Mouse (Mus musculus): ENCODE data around the gene Mrpl4. TPM values are rescaled to one million over a fixed set of nuclear protein-coding genes. Genes with fewer than 3 reads are reported as not detected.
"Not testable (repeated sequence)": the region's sequence is repeated elsewhere in the genome, so short reads cannot be mapped to it uniquely, and the experiment has no call there.

Gene Mrpl4
- total RNA-seq, 4 experiments from 2014 or later, result 60.1 to 65.7 (median 61.0) TPM

DNA sequence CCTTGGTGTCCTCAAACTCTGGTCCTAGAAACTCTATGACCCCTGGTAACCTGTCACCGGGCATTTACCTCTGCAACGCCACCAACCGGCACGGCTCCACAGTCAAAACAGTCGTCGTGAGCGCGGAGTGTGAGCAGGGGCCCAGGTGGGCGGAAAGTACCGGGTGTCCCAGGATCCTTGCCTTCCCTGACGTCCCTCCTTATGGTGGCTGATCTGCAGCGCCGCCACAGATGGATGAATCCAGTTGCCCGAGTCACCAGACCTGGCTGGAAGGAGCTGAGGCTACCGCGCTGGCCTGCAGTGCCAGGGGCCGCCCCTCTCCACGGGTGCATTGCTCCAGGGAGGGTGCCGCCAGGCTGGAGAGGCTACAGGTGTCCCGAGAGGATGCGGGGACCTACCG, 34.1 kb downstream of the Mrpl4 start:
- peak in 1 of 2 experiments; percentile 24 for DNase-seq (ENCODE audit: low spot score in 2 of 2)

- peak in 1 of 2 experiments; percentile 47 for DNase-seq (ENCODE audit: low spot score in 2 of 2)
Measured at GRCm38 (mm10) chr9:21037481-21037891, 34.9 kb downstream of the Mrpl4 start.

DNA sequence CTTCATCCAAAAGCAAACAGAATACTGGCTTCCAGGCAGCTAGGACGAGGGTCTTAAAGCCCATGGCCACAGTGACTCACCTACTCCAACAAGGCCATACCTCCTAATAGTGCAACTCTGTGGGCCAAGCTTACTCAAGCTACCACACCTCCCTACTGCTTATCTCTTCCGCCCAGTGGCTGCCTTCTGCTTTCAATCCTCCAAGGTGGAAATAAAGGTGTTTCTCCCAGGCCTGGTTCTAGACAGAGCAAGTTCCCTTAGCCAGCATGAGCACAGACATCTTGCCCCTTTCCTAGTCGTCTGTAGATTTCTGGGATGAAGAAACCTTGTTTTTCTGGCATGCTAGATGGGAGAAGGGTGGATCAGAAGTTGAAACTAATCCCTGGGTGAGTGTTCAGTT, 37.2 kb downstream of the Mrpl4 start:
- no peak for DNase-seq (ENCODE audit: low spot score in 2 of 2)

GRCm38 (mm10) chr9:21041308-21041707, 38.8 kb downstream of the Mrpl4 start:
- peak; percentile 80 to 86 for DNase-seq (ENCODE audit: low spot score in 2 of 2)

DNA sequence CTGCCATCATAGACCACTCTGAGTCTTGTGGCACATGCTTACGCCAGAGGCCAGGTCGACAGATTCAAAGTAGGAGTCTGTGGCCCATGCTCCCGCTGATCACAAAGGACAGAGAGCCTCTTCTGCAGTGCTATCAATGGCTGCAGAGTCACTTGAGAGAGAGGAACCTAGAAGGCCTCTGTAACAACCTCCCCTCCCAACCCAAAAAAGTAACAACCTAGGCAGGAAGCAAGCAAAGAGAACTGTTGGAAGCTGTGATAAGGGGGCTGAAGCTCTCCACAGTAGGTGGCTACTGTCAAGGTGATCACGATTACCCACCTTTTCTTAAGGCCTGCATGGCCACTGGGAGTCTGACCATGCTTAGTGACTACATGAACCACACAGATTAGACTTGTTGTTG, 41.0 kb downstream of the Mrpl4 start:
- DNase-seq (ENCODE audit: low spot score in 2 of 2), result no peak

GRCm38 (mm10) chr9:21044785-21045184, 42.2 kb downstream of the Mrpl4 start:
- DNase-seq (ENCODE audit: low spot score in 2 of 2), result not testable (repeated sequence)

DNA sequence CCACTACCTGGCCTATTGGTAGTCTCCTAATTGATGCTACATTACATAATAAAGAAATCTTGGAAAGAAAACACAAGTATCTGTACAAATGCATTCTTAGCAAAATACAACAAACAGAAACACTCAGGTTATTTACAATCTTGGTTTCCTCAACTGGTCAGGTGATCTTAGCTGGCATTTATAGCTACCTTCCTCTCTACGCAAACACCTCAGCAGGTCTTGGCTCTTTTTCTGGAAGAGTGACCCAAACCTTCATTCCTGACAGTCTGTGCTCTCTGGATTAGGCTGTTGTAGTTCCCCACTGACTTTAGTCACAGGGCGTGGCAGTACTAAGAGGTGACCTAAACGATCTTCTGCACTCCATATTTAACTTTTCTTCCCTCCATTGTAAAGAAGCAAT, 42.7 kb downstream of the Mrpl4 start:
- no peak for DNase-seq (ENCODE audit: low spot score in 2 of 2)

DNA sequence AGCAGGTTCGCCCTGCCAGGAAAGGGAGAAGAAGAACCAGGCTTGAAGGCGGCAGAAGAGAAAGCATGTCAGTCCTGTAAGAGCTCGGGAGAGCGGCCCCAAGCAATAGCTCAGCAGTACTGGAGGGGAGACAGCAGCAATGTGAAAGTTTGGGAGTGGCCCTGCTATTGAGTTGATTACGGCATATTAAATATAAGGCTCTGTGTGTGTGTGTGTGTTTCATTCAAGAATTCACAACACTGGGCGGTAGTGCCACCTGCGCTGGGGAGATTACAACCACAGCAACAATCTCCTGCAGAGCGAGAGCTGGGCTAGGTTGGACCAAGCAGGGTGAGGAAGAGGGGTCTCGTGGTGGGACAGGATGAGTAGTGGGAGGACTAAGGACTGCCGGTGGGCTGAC, 49.0 kb downstream of the Mrpl4 start:
- no peak for DNase-seq (ENCODE audit: low spot score in 2 of 2)

Small RNA genes within 50 kb of the gene (microRNA-seq; reads per million reads assigned to microRNA genes)
- 0.25 to 0.32 reads per million in 2 experiments for gene Mir1900

Other genes with a start within 250 kb of the Mrpl4 start
- gene Col5a3, start 187.7 kb upstream of the Mrpl4 start, total RNA-seq (2022), result 1 to 10 TPM; 1.2 to 2.9 (median 2.3) TPM
- gene Rdh8, start 184.2 kb upstream of the Mrpl4 start, total RNA-seq (2022), result not detected
- 10 to 100 TPM; 83.6 to 95.7 (median 90.0) TPM for gene A230050P20Rik, start 134.1 kb upstream of the Mrpl4 start, total RNA-seq (2022)
- 1 to 10 TPM; 6.8 to 8.9 (median 8.5) TPM for gene Angptl6, start 123.0 kb upstream of the Mrpl4 start, total RNA-seq (2022)
- 10 to 100 TPM; 21.8 to 28.1 (median 24.6) TPM for gene Ppan, start 114.6 kb upstream of the Mrpl4 start, total RNA-seq (2022)
- 100 to 1,000 TPM; 118 to 139 (median 131) TPM for gene Eif3g, start 104.1 kb upstream of the Mrpl4 start, total RNA-seq (2022)
- gene Dnmt1, start 42.9 kb upstream of the Mrpl4 start, total RNA-seq (2022), result 10 to 100 TPM; 32.9 to 38.4 (median 35.2) TPM
- 1 to 10 TPM; 1.3 to 4.4 (median 3.7) TPM for gene S1pr2, start 26.0 kb upstream of the Mrpl4 start, total RNA-seq (2022)
- gene Icam1, start 13.2 kb downstream of the Mrpl4 start, total RNA-seq (2022), result 1 to 10 TPM; 2.8 to 9.8 (median 6.3) TPM
- gene Icam4, start 26.6 kb downstream of the Mrpl4 start, total RNA-seq (2022), result 1 to 10 TPM in 3 of 4 experiments, under 1 TPM in 1; 0.49 to 1.8 (median 1.4) TPM
- 100 to 1,000 TPM; 302 to 315 (median 304) TPM for gene Icam5, start 29.3 kb downstream of the Mrpl4 start, total RNA-seq (2022)
- gene Zglp1, start 64.4 kb downstream of the Mrpl4 start, total RNA-seq (2022), result 1 to 10 TPM in 1 of 4 experiments, under 1 TPM in 1, not detected in 2; 0.87 to 1.1 TPM
- 1 to 10 TPM; 1.2 to 2.3 (median 2.2) TPM for gene Gm49373, start 70.4 kb downstream of the Mrpl4 start, total RNA-seq (2022)
- gene Fdx1l, start 70.9 kb downstream of the Mrpl4 start, total RNA-seq (2022), result 10 to 100 TPM; 47.3 to 69.6 (median 59.3) TPM
- gene Gm38431, start 89.3 kb downstream of the Mrpl4 start, total RNA-seq (2022), result 1 to 10 TPM; 2.7 to 5.4 (median 4.0) TPM
- 10 to 100 TPM; 26.7 to 35.4 (median 31.6) TPM for gene Raver1, start 89.3 kb downstream of the Mrpl4 start, total RNA-seq (2022)
- gene Tyk2, start 128.5 kb downstream of the Mrpl4 start, total RNA-seq (2022), result 10 to 100 TPM; 17.1 to 20.7 (median 18.7) TPM
- gene Cdc37, start 147.2 kb downstream of the Mrpl4 start, total RNA-seq (2022), result 100 to 1,000 TPM; 116 to 151 (median 131) TPM
- 10 to 100 TPM; 86.6 to 99.1 (median 93.6) TPM for gene Pde4a, start 163.0 kb downstream of the Mrpl4 start, total RNA-seq (2022)
- gene Keap1, start 236.6 kb downstream of the Mrpl4 start, total RNA-seq (2022), result 10 to 100 TPM; 52.8 to 60.0 (median 56.6) TPM
- gene S1pr5, start 245.7 kb downstream of the Mrpl4 start, total RNA-seq (2022), result 10 to 100 TPM; 11.3 to 19.1 (median 14.6) TPM

Data from layer of hippocampus, adult 8-10 months (tissue).